Mouse (Mus musculus) embryonic facial prominence, embryonic 13.5 days (tissue): Measurements from ENCODE around the gene Zfp512. TPM values are rescaled to one million over a fixed set of nuclear protein-coding genes. Genes with fewer than 3 reads are reported as not detected.

Experiments used
- polyA plus RNA-seq: library from polyadenylated mRNA; unstranded; fragments of >200 nt; fragmentation: Nextera tagmentation; extraction: Ambion mirVana; gene quantifications from 2 replicates; pipeline ENCODE4 v1.2.1, GENCODE M21; 2015

Gene Zfp512
- polyA plus RNA-seq, 1 experiment from 2014 or later, result 68.7 TPM

Other genes starting within 250 kb of the Zfp512 start
- 130 and 139 TPM in 2 replicates for gene Ppm1g, start 231.7 kb upstream of the Zfp512 start, polyA plus RNA-seq
- gene Nrbp1, start 211.6 kb upstream of the Zfp512 start, polyA plus RNA-seq, result 159 and 161 TPM in 2 replicates
- 0.54 TPM in 1 of 2 replicates, not detected in the other for gene Gm9970, start 211.2 kb upstream of the Zfp512 start, polyA plus RNA-seq
- gene Krtcap3, start 200.7 kb upstream of the Zfp512 start, polyA plus RNA-seq, result 15.4 and 16.2 TPM in 2 replicates
- gene Ift172, start 161.3 kb upstream of the Zfp512 start, polyA plus RNA-seq, result 44.8 and 47.1 TPM in 2 replicates
- 80.5 and 89.0 TPM in 2 replicates for gene Fndc4, start 156.4 kb upstream of the Zfp512 start, polyA plus RNA-seq
- 0.79 and 1.0 TPM in 2 replicates for gene Gckr, start 155.0 kb upstream of the Zfp512 start, polyA plus RNA-seq
- gene 4930548H24Rik, start 33.3 kb downstream of the Zfp512 start, polyA plus RNA-seq, result not detected in 2 replicates
- gene Gpn1, start 42.3 kb downstream of the Zfp512 start, polyA plus RNA-seq, result 70.6 and 75.4 TPM in 2 replicates
- gene Slc4a1ap, start 74.6 kb downstream of the Zfp512 start, polyA plus RNA-seq, result 36.3 and 37.4 TPM in 2 replicates
- gene Supt7l, start 75.4 kb downstream of the Zfp512 start, polyA plus RNA-seq, result 29.1 and 29.8 TPM in 2 replicates
- 279 and 345 TPM in 2 replicates for gene Mrpl33, start 144.5 kb downstream of the Zfp512 start, polyA plus RNA-seq
- 2.6 and 3.2 TPM in 2 replicates for gene Rbks, start 245.2 kb downstream of the Zfp512 start, polyA plus RNA-seq
- 50.1 and 53.0 TPM in 2 replicates for gene Babam2, start 245.3 kb downstream of the Zfp512 start, polyA plus RNA-seq